Mouse (Mus musculus): ENCODE data around the gene Etfrf1. TPM values are rescaled to one million over a fixed set of nuclear protein-coding genes. Genes with fewer than 3 reads are reported as not detected.

The Etfrf1 gene
- total RNA-seq, 2 experiments from 2014 or later: 84.5 to 98.7 TPM

Other genes starting within 250 kb of the Etfrf1 start
- 1 to 10 TPM; 3.0 to 4.0 TPM for gene Bcat1, start 134.9 kb upstream of the Etfrf1 start, total RNA-seq (2021)
- 1 to 10 TPM; 1.7 to 2.1 TPM for gene Lrmp, start 95.5 kb upstream of the Etfrf1 start, total RNA-seq (2021)
- under 1 TPM; 0.40 to 0.77 TPM for gene Casc1, start 129 bp upstream of the Etfrf1 start, total RNA-seq (2021)
- 10 to 100 TPM; 45.9 to 48.4 TPM for gene Kras, start 39.1 kb downstream of the Etfrf1 start, total RNA-seq (2021)

Measured in heart, postnatal 10 days (tissue).